Mouse (Mus musculus) midbrain, embryonic 10.5 days (tissue): ENCODE measurements at regions not wholly inside any gene's neighbourhood (a gene's known extent, or its start where the extent isn't known, plus 50 kb on each side); places are given as distances from the start of the nearest gene placed in this dataset.

Source experiments
- DNase-seq: peaks from one replicate; pipeline ENCODE4 v3.0.0-alpha.2; 2017; ENCODE audit warnings: low spot score
- H3K27ac ChIP-seq: fragments of 300-500 bp; sonication (generic); replicated peaks from 2 replicates; pipeline ENCODE4 v1.5.1; 2016; ENCODE audit warnings: mild to moderate bottlenecking
- H3K27me3 ChIP-seq: fragments of 300-500 bp; sonication (generic); 2 replicates; pipeline ENCODE4 v1.6.1; 2016; ENCODE audit warnings: low read depth, mild to moderate bottlenecking; ENCODE audit not compliant: poor library complexity, severe bottlenecking
- H3K36me3 ChIP-seq: fragments of 300-500 bp; sonication (generic); 2 replicates; pipeline ENCODE4 v1.6.1; 2016; ENCODE audit warnings: mild to moderate bottlenecking, moderate library complexity
- H3K4me1 ChIP-seq: fragments of 300-500 bp; sonication (generic); 2 replicates; pipeline ENCODE4 v1.6.1; 2016
- H3K4me3 ChIP-seq: fragments of 300-500 bp; sonication (generic); 2 replicates; pipeline ENCODE4 v1.5.1; 2016; ENCODE audit warnings: mild to moderate bottlenecking, moderate library complexity
- H3K9me3 ChIP-seq: fragments of 300-500 bp; sonication (generic); replicated peaks from 2 replicates; pipeline ENCODE4 v1.6.1; 2016; ENCODE audit warnings: mild to moderate bottlenecking
- WGBS: fragments of 180-500 bp; shearing (Covaris S2); methylation state at CpG from one replicate; pipeline ENCODE4 v1.1.7; 2016; 5-methylcytosine and 5-hydroxymethylcytosine counted together

GRCm38 (mm10) chr8:74820716-74821115, 52.3 kb upstream of the Isx start:
- Histone ChIP-seq H3K4me3 (no peak overlapping the region), H3K27ac (peak overlapping the region; percentile 28; the same call in 1 of the 2 replicates), H3K4me1 (peaks cover 7% of the 10 kb centered on the region), H3K36me3 (no peaks in the 10 kb centered on the region), H3K27me3 (no peaks in the 10 kb centered on the region), H3K9me3 (no peaks in the 10 kb centered on the region)
- 27% methylated on average over 3 of the region's 3 CpGs for WGBS
- no peak for DNase-seq

GRCm38 (mm10) chr8:74822288-74822687, 50.7 kb upstream of the Isx start:
- Histone ChIP-seq H3K4me3 (no peak overlapping the region), H3K27ac (no peak overlapping the region), H3K27me3 (no peaks in the 10 kb centered on the region), H3K36me3 (no peaks in the 10 kb centered on the region), H3K4me1 (peaks cover 7% of the 10 kb centered on the region), H3K9me3 (no peaks in the 10 kb centered on the region)
- DNase-seq, result no peak
